Mouse (Mus musculus) retina, embryonic 14.5 days (tissue): ENCODE data around the gene Pde9a.
A peak's percentile ranks its signal among the peaks of the same experiment; 100 is the strongest.

ENCODE experiments used
- DNase-seq: peaks from one replicate; pipeline ENCODE4 v3.0.0-alpha.2; 2015; ENCODE audit warnings: low spot score

The Pde9a gene

GRCm38 (mm10) chr17:31389432-31390050 lies 3.5 kb downstream of the Pde9a start:
- DNase-seq, result no peak

DNA sequence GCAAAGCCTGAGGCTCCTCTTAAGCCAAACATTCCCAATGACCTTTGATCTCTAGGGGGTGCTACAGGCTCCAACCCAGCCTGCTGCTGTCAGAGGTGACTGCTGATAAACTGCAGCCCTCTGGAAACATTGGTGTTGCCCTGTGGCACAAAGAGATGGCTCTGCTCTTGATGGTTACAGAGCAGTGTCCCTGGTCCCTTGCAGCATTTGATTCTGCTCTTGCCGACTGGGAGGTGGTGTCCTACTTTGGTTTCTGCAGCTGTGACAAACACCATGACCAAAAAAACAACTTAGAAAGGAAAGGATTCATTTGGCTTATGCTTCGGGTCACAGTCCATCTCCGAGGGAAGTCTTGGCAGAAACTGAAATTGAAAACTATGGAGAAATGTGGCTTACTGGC lies 5.5 kb downstream of the Pde9a start:
- no peak for DNase-seq

- DNase-seq, result no peak
Observed at GRCm38 (mm10) chr17:31392041-31392440, 6.0 kb downstream of the Pde9a start.

DNA sequence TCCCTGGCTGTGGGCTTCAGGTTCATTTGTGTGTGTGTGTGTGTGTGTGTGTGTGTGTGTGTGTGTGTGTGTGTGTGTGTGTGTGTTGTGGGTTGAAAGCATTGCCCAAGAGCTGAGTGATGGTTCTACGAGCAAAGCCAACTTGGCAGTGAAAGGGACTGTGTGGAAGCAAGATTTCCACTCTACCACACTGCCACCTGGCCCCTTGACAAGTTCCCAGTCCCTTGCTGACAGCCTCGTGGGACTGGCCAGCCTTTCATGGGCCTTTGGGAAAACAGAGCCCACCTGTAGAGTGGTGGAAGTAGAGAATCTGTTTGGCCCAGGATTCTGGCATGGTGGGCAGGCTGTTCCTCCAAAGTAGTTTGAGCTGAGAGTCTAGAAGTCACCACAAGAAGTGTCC lies 7.8 kb downstream of the Pde9a start:
- DNase-seq, result no peak

- DNase-seq, result no peak
Observed at GRCm38 (mm10) chr17:31400294-31400693, 14.3 kb downstream of the Pde9a start.

DNA sequence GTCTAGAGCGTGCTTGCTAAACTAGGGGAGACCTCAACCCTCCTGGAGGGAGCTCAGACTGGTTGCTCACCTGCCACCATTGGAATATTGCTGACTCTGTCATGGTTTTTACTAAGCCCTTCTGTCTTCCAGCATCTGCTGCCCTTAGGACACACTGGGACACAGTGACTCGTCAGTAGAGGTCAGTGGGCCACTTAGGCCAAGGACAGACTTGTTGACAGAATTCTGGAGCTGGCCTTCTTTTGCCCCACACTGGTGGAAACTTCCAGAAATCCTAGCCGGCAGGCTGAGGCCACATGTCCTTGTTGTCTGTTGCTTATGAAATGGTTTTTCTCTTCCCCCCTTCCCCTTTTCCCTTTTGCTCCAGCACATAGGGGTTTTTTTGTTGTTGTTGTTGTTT lies 15.2 kb downstream of the Pde9a start:
- no peak for DNase-seq

GRCm38 (mm10) chr17:31402713-31403112 lies 16.7 kb downstream of the Pde9a start:
- no peak for DNase-seq

DNA sequence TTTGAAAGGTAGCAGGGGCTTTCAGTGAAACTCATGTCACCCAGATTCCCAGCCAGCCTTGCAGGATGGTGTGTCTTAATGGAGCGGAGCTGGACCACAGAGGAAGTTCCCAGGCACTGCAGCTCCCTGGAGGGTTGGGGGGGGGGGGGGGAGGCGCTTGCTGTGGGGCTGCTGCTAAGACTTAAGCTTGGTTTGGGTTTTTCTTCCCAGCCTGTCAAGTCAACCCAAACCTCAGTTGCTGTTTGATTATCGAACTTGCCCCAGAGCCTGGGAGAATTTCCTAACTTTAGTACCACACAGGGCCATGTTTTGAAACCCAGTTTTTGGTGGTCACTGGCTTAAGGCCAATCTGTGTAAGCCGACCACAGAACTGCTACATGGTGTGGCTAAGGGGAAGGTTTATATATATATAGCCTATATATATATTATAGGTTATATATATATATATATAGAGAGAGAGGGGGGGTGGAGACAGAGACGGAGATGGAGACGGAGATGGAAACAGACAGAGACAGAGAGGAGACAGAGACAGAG lies 19.8 kb downstream of the Pde9a start:
- peak; percentile 18 for DNase-seq

DNA sequence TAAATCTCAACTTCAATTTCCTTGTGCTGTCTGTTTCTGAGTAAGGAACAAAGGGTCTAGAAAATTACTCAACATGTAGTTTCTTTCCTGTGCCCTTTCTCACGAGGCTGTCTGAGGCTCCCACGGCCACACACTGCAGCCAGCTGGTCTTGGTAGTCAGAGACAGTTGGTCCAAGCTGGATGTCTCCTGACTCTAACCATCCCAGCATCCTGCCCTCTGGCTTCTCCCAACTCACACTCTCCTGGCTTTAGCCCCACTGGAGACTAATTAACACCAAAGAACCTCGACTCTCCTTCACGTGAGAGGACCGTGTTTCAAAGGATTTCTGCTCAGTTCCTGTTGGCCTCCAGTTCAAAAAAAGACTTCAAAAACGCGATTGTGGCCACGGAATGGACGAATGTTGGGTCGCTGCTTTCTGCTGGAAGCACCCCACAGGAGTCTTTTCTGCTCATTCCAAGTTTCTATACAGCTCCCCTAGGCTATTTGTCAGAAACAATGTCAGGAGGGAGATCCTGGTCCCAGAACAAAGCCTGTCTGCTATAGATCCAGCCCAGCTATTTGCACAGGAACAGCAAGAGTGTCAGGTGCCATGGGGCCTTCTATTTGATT lies 23.8 kb downstream of the Pde9a start:
- DNase-seq, result peak; percentile 22

GRCm38 (mm10) chr17:31415258-31415657 lies 29.2 kb downstream of the Pde9a start:
- no peak for DNase-seq

GRCm38 (mm10) chr17:31418804-31419597 lies 33.0 kb downstream of the Pde9a start:
- no peak for DNase-seq

- no peak for DNase-seq
Observed at GRCm38 (mm10) chr17:31419598-31419950, 33.6 kb downstream of the Pde9a start.

GRCm38 (mm10) chr17:31419995-31420394 lies 34.0 kb downstream of the Pde9a start:
- no peak for DNase-seq

DNA sequence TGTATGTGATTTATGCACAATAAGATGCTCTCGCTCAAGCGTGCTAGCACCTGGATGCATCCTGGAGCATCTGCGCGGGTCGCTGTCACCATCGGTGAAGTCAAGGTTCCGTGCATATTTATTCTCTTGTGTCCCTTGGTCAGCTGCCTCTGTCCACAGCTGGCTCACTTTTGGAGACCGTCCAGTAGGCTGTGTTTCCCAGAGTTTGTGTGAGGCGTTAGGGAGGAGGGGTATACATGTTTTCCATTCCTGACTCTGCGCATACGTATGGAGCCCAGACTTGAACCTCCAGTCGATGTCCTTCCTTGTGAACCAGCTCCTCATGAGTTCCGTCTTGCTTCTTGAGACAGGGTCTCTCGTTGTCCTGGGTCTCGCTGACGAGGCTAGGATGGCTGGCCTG lies 34.6 kb downstream of the Pde9a start:
- no peak for DNase-seq

GRCm38 (mm10) chr17:31422381-31422780 lies 36.4 kb downstream of the Pde9a start:
- no peak for DNase-seq

DNA sequence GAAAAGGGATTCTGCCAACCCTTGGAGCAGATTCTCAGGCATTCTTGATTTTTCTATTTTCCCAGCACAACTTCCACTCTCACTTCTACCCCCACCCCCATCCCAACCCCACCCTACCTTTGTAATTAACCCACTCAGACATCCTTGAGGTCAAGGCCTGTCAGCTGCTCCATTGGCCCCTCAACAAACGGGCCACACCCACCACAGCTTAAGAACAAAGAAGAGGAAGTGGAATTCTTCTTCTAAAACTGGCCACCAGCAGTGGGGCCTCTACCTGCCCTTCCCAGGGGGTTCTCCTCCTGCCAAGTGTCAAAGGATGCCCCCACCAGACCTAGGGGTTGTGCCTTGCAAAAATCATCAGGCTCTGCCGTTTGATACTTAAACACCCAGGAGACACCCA lies 37.0 kb downstream of the Pde9a start:
- no peak for DNase-seq

DNA sequence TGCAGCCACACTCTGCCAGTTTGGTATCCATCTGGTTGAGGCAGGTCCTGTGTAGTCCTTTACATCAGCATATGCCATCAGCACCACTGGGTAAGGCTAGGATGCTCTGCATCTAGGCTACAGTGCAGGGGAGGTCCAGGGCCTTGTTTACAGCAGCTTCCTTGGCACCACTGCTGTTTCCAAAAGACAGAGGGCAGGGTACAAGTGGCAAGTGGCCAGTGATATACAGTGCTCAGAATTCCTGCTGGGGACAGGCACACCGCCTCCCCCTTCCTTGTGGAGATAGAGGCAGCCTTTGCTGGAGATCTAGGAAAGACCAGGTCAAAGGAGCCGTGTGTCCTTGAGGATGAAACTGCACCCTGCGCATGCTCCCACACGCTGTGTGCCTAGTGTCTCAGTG lies 38.3 kb downstream of the Pde9a start:
- DNase-seq, result no peak

GRCm38 (mm10) chr17:31424798-31425197 lies 38.8 kb downstream of the Pde9a start:
- DNase-seq, result no peak

- DNase-seq, result no peak
Observed at GRCm38 (mm10) chr17:31425827-31426698, 40.1 kb downstream of the Pde9a start.

- DNase-seq, result no peak
Observed at GRCm38 (mm10) chr17:31429402-31429801, 43.4 kb downstream of the Pde9a start.

GRCm38 (mm10) chr17:31432878-31433281 lies 46.9 kb downstream of the Pde9a start:
- peak; percentile 24 for DNase-seq

DNA sequence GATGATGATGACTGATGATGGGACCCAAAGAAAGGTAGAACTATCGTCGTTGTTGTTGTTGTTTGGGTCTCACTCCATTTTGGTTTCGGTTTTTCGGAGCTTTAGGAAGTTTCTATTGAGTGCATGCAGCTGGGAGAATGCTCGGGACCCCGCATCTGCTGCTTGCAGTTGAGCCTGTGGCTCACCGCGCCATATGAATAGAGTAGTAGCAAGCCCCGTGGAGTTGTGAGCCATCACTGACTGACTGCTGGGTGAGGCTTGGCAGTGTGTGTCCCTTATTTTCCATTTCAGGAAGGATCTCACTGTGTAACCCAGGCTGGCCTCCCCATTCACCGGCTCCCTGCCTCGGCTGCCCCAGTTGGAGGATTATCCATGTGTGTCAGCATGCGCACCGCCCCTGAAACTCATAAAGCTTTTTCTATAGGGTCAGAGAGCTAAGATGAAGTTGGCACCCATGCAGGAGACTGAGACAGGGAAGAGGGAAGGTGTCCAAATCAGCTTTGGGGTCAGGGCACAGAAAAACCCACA lies 47.5 kb downstream of the Pde9a start:
- DNase-seq, result peak; percentile 41
